Mouse (Mus musculus): ENCODE measurements around the gene Akap13. TPM values are rescaled to one million over a fixed set of nuclear protein-coding genes. Genes with fewer than 3 reads are reported as not detected.
A peak's percentile ranks its signal among the peaks of the same experiment; 100 is the strongest.

Akap13 gene
- polyA plus RNA-seq, 1 experiment = 51.8 TPM

DNA sequence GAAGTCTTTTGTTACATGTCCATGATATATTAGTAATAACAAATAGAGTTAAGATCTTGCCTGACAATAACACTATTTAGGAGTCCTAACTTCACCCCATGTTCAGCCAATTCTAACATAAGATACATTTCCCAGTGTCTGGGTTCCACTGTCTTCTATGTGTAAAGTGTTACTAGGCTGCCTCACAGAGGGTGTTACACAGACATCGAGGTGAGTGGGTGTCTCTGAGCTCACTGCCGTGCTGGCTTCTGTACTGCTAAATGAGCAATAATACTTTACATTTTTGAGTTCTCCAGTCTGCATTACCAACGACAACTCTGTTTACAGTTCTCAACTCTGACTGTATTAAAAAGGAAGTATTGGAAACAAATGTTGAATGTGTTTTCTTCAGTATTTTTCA is 209.1 kb downstream of the Akap13 start:
- Histone ChIP-seq H3K4me1 (ENCODE audit: control insufficient read depth, insufficient read depth, low read length) (peaks cover 16% of the 10 kb centered on the region), H3K4me3 (ENCODE audit: insufficient read depth, low read length) (no peak overlapping the region), H3K27ac (ENCODE audit: insufficient read depth, low read length) (peak overlapping the region; percentile 5; the same call in 1 of the 2 replicates)
- TF ChIP-seq POLR2A (IDR thresholded peaks at IDR 0.05; ENCODE audit: low read depth, low read length) (no peak), CTCF (IDR thresholded peaks at IDR 0.05; ENCODE audit: borderline replicate concordance, insufficient read depth, low read length) (no peak)

DNA sequence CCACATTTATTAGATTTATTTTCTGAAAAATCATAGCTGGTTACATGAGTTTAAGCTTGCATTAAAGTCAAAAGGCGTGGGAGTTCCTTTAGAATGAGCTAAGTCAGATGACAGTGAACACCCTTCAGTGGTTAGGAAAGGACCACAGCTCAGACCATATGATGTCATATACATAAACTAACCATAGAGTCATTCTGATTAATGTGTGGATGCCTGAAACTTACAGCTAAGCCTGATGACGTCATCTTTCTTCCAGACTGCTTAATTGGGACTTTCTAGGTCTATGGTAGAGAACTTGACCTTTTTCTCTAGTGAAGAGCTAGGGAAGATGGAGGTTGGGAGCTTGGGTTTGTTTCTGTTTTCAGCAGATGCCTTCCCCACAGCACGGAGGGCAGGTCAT is 211.6 kb downstream of the Akap13 start:
- no peak for TF ChIP-seq POLR2A (IDR thresholded peaks at IDR 0.05; ENCODE audit: low read depth, low read length)
- TF ChIP-seq CTCF (IDR thresholded peaks at IDR 0.05; ENCODE audit: borderline replicate concordance, insufficient read depth, low read length) = no peak
- Histone ChIP-seq H3K4me3 (ENCODE audit: insufficient read depth, low read length) (no peak overlapping the region), H3K4me1 (ENCODE audit: control insufficient read depth, insufficient read depth, low read length) (peaks cover 17% of the 10 kb centered on the region), H3K27ac (ENCODE audit: insufficient read depth, low read length) (peak overlapping the region; percentile 78)

DNA sequence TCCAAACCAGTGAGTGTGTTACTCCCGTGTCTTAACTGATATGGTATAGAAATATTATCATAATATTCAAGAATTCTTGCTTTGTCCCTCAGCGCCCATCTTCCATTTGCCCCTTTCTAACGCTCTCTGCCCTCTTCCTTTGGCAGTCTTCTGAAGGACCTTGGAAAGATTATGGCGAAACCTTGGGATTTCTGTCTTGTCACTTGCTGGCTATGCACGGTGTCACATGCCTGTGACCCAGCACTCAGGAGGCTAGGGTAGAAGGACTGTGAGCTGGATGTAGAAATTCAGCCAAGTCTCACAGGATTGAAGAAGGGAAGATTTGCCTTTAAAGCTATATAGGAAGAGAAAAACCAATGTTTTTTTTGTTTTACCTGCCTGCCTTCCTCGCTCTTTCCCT is 212.2 kb downstream of the Akap13 start:
- no peak for TF ChIP-seq CTCF (IDR thresholded peaks at IDR 0.05; ENCODE audit: borderline replicate concordance, insufficient read depth, low read length)
- no peak for TF ChIP-seq POLR2A (IDR thresholded peaks at IDR 0.05; ENCODE audit: low read depth, low read length)
- Histone ChIP-seq H3K27ac (ENCODE audit: insufficient read depth, low read length) (peak overlapping the region; percentile 78), H3K4me1 (ENCODE audit: control insufficient read depth, insufficient read depth, low read length) (peaks cover 17% of the 10 kb centered on the region), H3K4me3 (ENCODE audit: insufficient read depth, low read length) (no peak overlapping the region)

DNA sequence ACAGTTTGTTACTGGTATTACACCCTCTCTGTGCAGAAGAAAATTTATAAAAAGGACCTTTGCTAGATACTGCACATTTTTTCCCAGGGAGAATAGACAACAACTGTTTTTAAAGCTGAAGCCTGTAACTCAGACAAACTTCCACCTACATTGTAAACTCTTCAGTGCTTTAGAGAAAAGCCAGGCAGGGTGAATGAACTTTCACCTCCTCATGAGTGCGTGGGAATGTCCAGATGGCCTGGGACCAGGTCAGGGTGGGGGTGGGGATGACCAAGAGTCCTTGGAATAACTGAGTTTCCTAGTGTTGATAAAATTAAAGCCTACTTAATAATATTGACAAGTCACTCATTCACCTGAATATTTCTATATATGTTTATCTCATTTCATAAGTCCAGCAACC is 213.1 kb downstream of the Akap13 start:
- TF ChIP-seq POLR2A (IDR thresholded peaks at IDR 0.05; ENCODE audit: low read depth, low read length) (no peak), CTCF (IDR thresholded peaks at IDR 0.05; ENCODE audit: borderline replicate concordance, insufficient read depth, low read length) (no peak)
- no peak overlapping the region for H3K27ac ChIP-seq (ENCODE audit: insufficient read depth, low read length)
- H3K4me3 ChIP-seq (ENCODE audit: insufficient read depth, low read length) = no peak overlapping the region
- peaks cover 17% of the 10 kb centered on the region for H3K4me1 ChIP-seq (ENCODE audit: control insufficient read depth, insufficient read depth, low read length)

DNA sequence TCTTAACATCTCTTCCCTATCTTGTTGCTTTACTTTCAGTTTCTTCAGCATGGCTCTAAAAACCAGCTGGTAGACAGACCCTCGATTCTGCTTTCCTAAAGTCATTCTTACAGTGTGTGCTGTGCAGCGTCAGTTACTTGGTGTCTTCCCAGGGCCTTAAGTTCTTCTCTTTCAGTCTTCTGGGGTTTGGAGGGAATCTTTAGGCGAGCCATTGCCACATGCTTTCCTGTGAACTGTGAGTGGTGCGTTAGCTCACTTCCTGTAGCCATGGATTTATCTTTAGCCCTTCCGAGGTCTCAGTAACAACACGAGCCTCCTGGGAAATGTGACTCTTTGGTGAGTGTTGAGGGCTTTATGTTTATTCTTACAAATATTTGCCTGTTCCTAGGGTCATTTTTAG is 214.1 kb downstream of the Akap13 start:
- Histone ChIP-seq H3K4me1 (ENCODE audit: control insufficient read depth, insufficient read depth, low read length) (peaks cover 15% of the 10 kb centered on the region), H3K27ac (ENCODE audit: insufficient read depth, low read length) (peak overlapping the region; percentile 67; the same call in 1 of the 2 replicates), H3K4me3 (ENCODE audit: insufficient read depth, low read length) (no peak overlapping the region)
- TF ChIP-seq POLR2A (IDR thresholded peaks at IDR 0.05; ENCODE audit: low read depth, low read length) = no peak
- no peak for TF ChIP-seq CTCF (IDR thresholded peaks at IDR 0.05; ENCODE audit: borderline replicate concordance, insufficient read depth, low read length)

DNA sequence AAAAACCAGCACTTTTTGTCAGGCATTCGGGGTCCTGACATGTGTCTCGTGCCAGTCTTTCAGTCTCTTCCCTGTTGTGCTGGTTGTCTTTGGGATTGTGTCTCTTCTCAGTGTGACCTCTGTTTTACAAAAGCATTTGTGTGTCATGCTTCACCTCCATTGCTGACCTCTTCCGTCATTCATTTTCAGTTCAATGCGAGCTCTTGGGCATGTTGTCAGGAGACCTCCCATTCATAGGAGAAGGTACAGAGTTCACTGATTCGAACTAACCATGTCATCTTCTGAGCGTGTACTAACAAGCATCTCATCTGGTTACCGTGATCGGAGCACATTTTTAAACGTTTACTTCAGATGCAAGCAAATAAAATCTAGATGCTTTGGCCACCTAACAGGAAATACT is 224.3 kb downstream of the Akap13 start:
- Histone ChIP-seq H3K27ac (ENCODE audit: insufficient read depth, low read length) (no peak overlapping the region), H3K4me3 (ENCODE audit: insufficient read depth, low read length) (no peak overlapping the region), H3K4me1 (ENCODE audit: control insufficient read depth, insufficient read depth, low read length) (peaks cover 8% of the 10 kb centered on the region)
- TF ChIP-seq POLR2A (IDR thresholded peaks at IDR 0.05; ENCODE audit: low read depth, low read length) (no peak), CTCF (IDR thresholded peaks at IDR 0.05; ENCODE audit: borderline replicate concordance, insufficient read depth, low read length) (no peak)

DNA sequence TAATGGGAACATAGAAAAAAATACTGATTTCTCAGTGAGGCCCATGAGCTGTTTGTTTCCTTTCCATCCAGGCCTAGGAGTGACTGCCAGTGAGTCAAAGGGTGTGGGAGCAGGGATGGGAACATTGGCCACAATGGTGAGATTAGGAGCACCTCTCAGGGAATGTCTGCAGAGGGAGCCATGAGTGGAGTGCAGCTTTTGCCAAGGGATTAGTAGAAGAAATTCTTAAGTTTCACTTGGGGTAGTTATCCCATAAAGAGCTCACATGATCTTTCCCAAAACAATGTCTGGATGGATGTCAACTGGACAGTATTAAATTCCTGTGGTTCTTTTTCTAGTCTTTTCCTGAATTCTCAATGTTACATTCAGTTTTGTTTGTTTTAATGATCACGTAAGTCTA is 227.6 kb downstream of the Akap13 start:
- Histone ChIP-seq H3K4me3 (ENCODE audit: insufficient read depth, low read length) (no peak overlapping the region), H3K4me1 (ENCODE audit: control insufficient read depth, insufficient read depth, low read length) (peaks cover 8% of the 10 kb centered on the region), H3K27ac (ENCODE audit: insufficient read depth, low read length) (peak overlapping the region; percentile 96)
- TF ChIP-seq CTCF (IDR thresholded peaks at IDR 0.05; ENCODE audit: borderline replicate concordance, insufficient read depth, low read length) (no peak), POLR2A (IDR thresholded peaks at IDR 0.05; ENCODE audit: low read depth, low read length) (no peak)

DNA sequence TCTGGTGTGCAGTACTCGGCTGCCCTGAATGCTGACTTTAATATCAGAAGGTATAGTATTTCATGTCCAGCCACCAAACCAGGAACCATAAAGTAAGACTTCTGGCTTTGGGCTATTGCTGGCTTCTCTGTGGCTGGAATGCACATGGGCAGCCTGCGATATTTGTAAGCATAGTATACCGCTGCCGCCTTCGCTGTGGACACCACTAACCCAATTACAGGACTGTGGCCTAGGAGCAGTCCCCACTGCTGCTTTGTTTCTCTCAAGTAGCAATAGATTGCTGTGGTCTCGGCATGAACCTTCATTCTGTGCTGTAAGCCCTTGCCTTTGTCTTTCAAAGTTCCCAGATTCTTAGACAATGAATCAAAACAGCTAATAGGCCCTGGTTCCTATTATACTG is 228.1 kb downstream of the Akap13 start:
- Histone ChIP-seq H3K4me3 (ENCODE audit: insufficient read depth, low read length) (no peak overlapping the region), H3K4me1 (ENCODE audit: control insufficient read depth, insufficient read depth, low read length) (peaks cover 8% of the 10 kb centered on the region), H3K27ac (ENCODE audit: insufficient read depth, low read length) (peak overlapping the region; percentile 96)
- no peak for TF ChIP-seq POLR2A (IDR thresholded peaks at IDR 0.05; ENCODE audit: low read depth, low read length)
- TF ChIP-seq CTCF (IDR thresholded peaks at IDR 0.05; ENCODE audit: borderline replicate concordance, insufficient read depth, low read length) = no peak

DNA sequence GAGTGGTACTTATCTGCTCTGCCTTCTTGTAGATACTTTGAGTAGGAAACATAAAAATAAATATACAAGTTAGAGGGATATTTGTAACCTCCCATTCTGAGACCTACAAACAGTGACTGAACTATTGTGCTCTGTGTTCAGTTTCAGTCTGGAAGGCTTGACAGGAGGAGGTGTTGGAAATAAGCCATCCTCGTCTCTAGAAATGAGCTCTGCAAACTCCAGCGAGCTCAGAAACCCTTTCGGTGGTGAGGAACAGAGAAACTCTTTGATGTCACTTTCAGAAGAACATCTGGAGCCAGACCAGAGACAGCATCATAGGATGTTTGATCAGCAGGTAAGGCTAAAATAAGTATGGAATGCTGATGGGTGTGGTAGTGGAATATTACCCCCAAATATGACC is 229.6 kb downstream of the Akap13 start:
- H3K27ac ChIP-seq (ENCODE audit: insufficient read depth, low read length) = no peak overlapping the region
- TF ChIP-seq CTCF (IDR thresholded peaks at IDR 0.05; ENCODE audit: borderline replicate concordance, insufficient read depth, low read length) (no peak), POLR2A (IDR thresholded peaks at IDR 0.05; ENCODE audit: low read depth, low read length) (no peak)
- peaks cover 8% of the 10 kb centered on the region for H3K4me1 ChIP-seq (ENCODE audit: control insufficient read depth, insufficient read depth, low read length)
- H3K4me3 ChIP-seq (ENCODE audit: insufficient read depth, low read length) = no peak overlapping the region

DNA sequence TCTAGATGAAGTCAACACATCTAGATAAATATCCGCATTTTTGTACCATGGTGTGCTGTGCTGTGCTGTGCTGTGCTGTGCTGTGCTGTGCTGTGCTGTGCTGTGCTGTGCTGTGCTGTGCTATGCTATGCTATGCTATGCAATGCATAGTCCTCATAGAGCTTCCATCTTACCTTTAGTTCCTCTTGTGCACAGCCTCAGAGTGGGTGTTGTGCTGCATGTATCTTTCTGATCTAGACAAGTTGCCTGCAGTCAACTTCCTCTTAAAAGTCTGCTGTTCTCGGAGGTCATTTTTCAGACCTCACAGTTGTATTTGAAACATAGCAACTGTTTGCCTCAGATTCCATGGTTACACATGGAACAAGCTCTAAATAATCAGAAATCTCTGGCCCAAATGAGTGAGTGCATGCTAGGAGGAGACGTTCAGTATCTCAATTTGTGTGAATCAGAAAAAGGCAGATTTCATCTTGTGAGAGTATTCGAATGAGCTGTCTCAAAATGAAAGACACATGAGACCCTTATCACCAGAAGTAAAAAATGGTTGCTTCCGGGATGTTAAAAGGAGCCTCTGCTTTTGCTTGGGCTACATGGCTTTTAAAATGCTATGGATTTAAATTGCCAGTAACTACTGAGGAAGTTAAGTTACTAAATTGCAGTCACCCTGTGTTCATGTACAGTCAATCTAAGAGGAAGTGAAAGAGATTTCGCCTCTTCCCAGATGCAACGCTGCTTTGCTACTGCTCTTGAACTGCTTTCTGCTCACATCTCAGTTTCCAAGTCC is 230.9 kb downstream of the Akap13 start:
- Histone ChIP-seq H3K27ac (ENCODE audit: insufficient read depth, low read length) (no peak overlapping the region), H3K4me1 (ENCODE audit: control insufficient read depth, insufficient read depth, low read length) (peaks cover 6% of the 10 kb centered on the region), H3K4me3 (ENCODE audit: insufficient read depth, low read length) (no peak overlapping the region)
- TF ChIP-seq CTCF (IDR thresholded peaks at IDR 0.05; ENCODE audit: borderline replicate concordance, insufficient read depth, low read length) (no peak), POLR2A (IDR thresholded peaks at IDR 0.05; ENCODE audit: low read depth, low read length) (no peak)
